Mouse (Mus musculus): ENCODE data around the gene Olfr510.

GRCm38 (mm10) chr7:108621514-108621913 lies 44.7 kb upstream of the Olfr510 start, which contains the start of gene Olfr507:
- TF ChIP-seq CTCF (IDR thresholded peaks at IDR 0.05; ENCODE audit: low read depth, low read length) (no peak), TAL1 (conservative IDR thresholded peaks at IDR 0.05; ENCODE audit: low read depth, low read length) (no peak)
